Mouse (Mus musculus): Measurements from ENCODE around the gene Akap17b.
A peak's percentile ranks its signal among the peaks of the same experiment; 100 is the strongest.

Gene Akap17b

GRCm38 (mm10) chrX:36586629-36587303 lies 58.4 kb downstream of the Akap17b start:
- no peak for DNase-seq

GRCm38 (mm10) chrX:36562079-36562478 lies 83.1 kb downstream of the Akap17b start:
- no peak for DNase-seq

GRCm38 (mm10) chrX:36561650-36562049 lies 83.5 kb downstream of the Akap17b start:
- DNase-seq, result peak; percentile 55 to 67

- no peak for DNase-seq
Observed at GRCm38 (mm10) chrX:36560170-36560569, 85.0 kb downstream of the Akap17b start.
